Mouse (Mus musculus): ENCODE results near the gene Dysf.

GRCm38 (mm10) chr6:84070251-84070650 lies 61.9 kb downstream of the Dysf start:
- no peak for TF ChIP-seq CTCF (IDR thresholded peaks at IDR 0.05; ENCODE audit: control insufficient read depth, insufficient read depth, insufficient replicate concordance, low read depth, low read length)
- no peak for TF ChIP-seq POLR2A (IDR thresholded peaks at IDR 0.05; ENCODE audit: control insufficient read depth, low read depth, low read length)
